Mouse (Mus musculus): ENCODE measurements around the gene Ppp1r14c. TPM values are rescaled to one million over a fixed set of nuclear protein-coding genes. Genes with fewer than 3 reads are reported as not detected.

Gene Ppp1r14c
- polyA plus RNA-seq, 1 experiment, result 0.38 TPM

- H3K4me1 ChIP-seq (ENCODE audit: control insufficient read depth, insufficient read depth, insufficient read length, low read length), result no peaks in the 10 kb centered on the region
- H3K27ac ChIP-seq (ENCODE audit: insufficient read depth, low read depth, low read length), result no peak overlapping the region
- H3K4me3 ChIP-seq (ENCODE audit: low read depth, low read length), result no peak overlapping the region
- H3K27me3 ChIP-seq (ENCODE audit: control insufficient read depth, insufficient read depth, low read length), result no peaks in the 10 kb centered on the region
- no peaks in the 10 kb centered on the region for H3K36me3 ChIP-seq (ENCODE audit: control insufficient read depth, insufficient read depth, low read length)
- 83% methylated on average over 4 of the region's 4 CpGs for WGBS
- no peak for TF ChIP-seq CTCF (IDR thresholded peaks at IDR 0.05; ENCODE audit: extremely low read depth, insufficient read length, insufficient replicate concordance, low read depth, low read length)
- no peak for TF ChIP-seq POLR2A (IDR thresholded peaks at IDR 0.05; ENCODE audit: low read depth, low read length)
Observed at GRCm38 (mm10) chr10:3393548-3393947, 27.7 kb downstream of the Ppp1r14c start.

- Histone ChIP-seq H3K4me1 (ENCODE audit: control insufficient read depth, insufficient read depth, insufficient read length, low read length) (no peaks in the 10 kb centered on the region), H3K36me3 (ENCODE audit: control insufficient read depth, insufficient read depth, low read length) (no peaks in the 10 kb centered on the region), H3K27ac (ENCODE audit: insufficient read depth, low read depth, low read length) (no peak overlapping the region), H3K4me3 (ENCODE audit: low read depth, low read length) (no peak overlapping the region), H3K27me3 (ENCODE audit: control insufficient read depth, insufficient read depth, low read length) (no peaks in the 10 kb centered on the region)
- TF ChIP-seq POLR2A (IDR thresholded peaks at IDR 0.05; ENCODE audit: low read depth, low read length) (no peak), CTCF (IDR thresholded peaks at IDR 0.05; ENCODE audit: extremely low read depth, insufficient read length, insufficient replicate concordance, low read depth, low read length) (no peak)
- WGBS, result 58% methylated on average over 5 of the region's 5 CpGs
Observed at GRCm38 (mm10) chr10:3394193-3394592, 28.3 kb downstream of the Ppp1r14c start.

- Histone ChIP-seq H3K27me3 (ENCODE audit: control insufficient read depth, insufficient read depth, low read length) (no peaks in the 10 kb centered on the region), H3K4me3 (ENCODE audit: low read depth, low read length) (no peak overlapping the region), H3K36me3 (ENCODE audit: control insufficient read depth, insufficient read depth, low read length) (no peaks in the 10 kb centered on the region), H3K27ac (ENCODE audit: insufficient read depth, low read depth, low read length) (no peak overlapping the region), H3K4me1 (ENCODE audit: control insufficient read depth, insufficient read depth, insufficient read length, low read length) (no peaks in the 10 kb centered on the region)
- WGBS, result 51% methylated on average over 4 of the region's 4 CpGs
- no peak for TF ChIP-seq CTCF (IDR thresholded peaks at IDR 0.05; ENCODE audit: extremely low read depth, insufficient read length, insufficient replicate concordance, low read depth, low read length)
- no peak for TF ChIP-seq POLR2A (IDR thresholded peaks at IDR 0.05; ENCODE audit: low read depth, low read length)
Observed at GRCm38 (mm10) chr10:3394671-3395288, 28.9 kb downstream of the Ppp1r14c start.

- H3K27me3 ChIP-seq (ENCODE audit: control insufficient read depth, insufficient read depth, low read length), result no peaks in the 10 kb centered on the region
- no peaks in the 10 kb centered on the region for H3K36me3 ChIP-seq (ENCODE audit: control insufficient read depth, insufficient read depth, low read length)
- no peak for TF ChIP-seq CTCF (IDR thresholded peaks at IDR 0.05; ENCODE audit: extremely low read depth, insufficient read length, insufficient replicate concordance, low read depth, low read length)
- no peak overlapping the region for H3K4me3 ChIP-seq (ENCODE audit: low read depth, low read length)
- no peak overlapping the region for H3K27ac ChIP-seq (ENCODE audit: insufficient read depth, low read depth, low read length)
- H3K4me1 ChIP-seq (ENCODE audit: control insufficient read depth, insufficient read depth, insufficient read length, low read length), result no peaks in the 10 kb centered on the region
- WGBS, result 74% methylated on average over 12 of the region's 12 CpGs
Observed at GRCm38 (mm10) chr10:3395341-3395931, 29.6 kb downstream of the Ppp1r14c start.

GRCm38 (mm10) chr10:3396008-3396795 lies 30.3 kb downstream of the Ppp1r14c start:
- no peaks in the 10 kb centered on the region for H3K27me3 ChIP-seq (ENCODE audit: control insufficient read depth, insufficient read depth, low read length)
- H3K27ac ChIP-seq (ENCODE audit: insufficient read depth, low read depth, low read length), result no peak overlapping the region
- no peak overlapping the region for H3K4me3 ChIP-seq (ENCODE audit: low read depth, low read length)
- H3K4me1 ChIP-seq (ENCODE audit: control insufficient read depth, insufficient read depth, insufficient read length, low read length), result no peaks in the 10 kb centered on the region
- no peaks in the 10 kb centered on the region for H3K36me3 ChIP-seq (ENCODE audit: control insufficient read depth, insufficient read depth, low read length)
- TF ChIP-seq CTCF (IDR thresholded peaks at IDR 0.05; ENCODE audit: extremely low read depth, insufficient read length, insufficient replicate concordance, low read depth, low read length), result no peak
- no peak for TF ChIP-seq POLR2A (IDR thresholded peaks at IDR 0.05; ENCODE audit: low read depth, low read length)
- WGBS, result 76% methylated on average over 10 of the region's 10 CpGs

- 69% methylated on average over 3 of the region's 3 CpGs for WGBS
- Histone ChIP-seq H3K36me3 (ENCODE audit: control insufficient read depth, insufficient read depth, low read length) (no peaks in the 10 kb centered on the region), H3K4me3 (ENCODE audit: low read depth, low read length) (no peak overlapping the region), H3K27me3 (ENCODE audit: control insufficient read depth, insufficient read depth, low read length) (no peaks in the 10 kb centered on the region), H3K27ac (ENCODE audit: insufficient read depth, low read depth, low read length) (no peak overlapping the region), H3K4me1 (ENCODE audit: control insufficient read depth, insufficient read depth, insufficient read length, low read length) (no peaks in the 10 kb centered on the region)
- no peak for TF ChIP-seq POLR2A (IDR thresholded peaks at IDR 0.05; ENCODE audit: low read depth, low read length)
- no peak for TF ChIP-seq CTCF (IDR thresholded peaks at IDR 0.05; ENCODE audit: extremely low read depth, insufficient read length, insufficient replicate concordance, low read depth, low read length)
Observed at GRCm38 (mm10) chr10:3397406-3397805, 31.5 kb downstream of the Ppp1r14c start.

GRCm38 (mm10) chr10:3398051-3398450 lies 32.2 kb downstream of the Ppp1r14c start:
- TF ChIP-seq CTCF (IDR thresholded peaks at IDR 0.05; ENCODE audit: extremely low read depth, insufficient read length, insufficient replicate concordance, low read depth, low read length), result no peak
- TF ChIP-seq POLR2A (IDR thresholded peaks at IDR 0.05; ENCODE audit: low read depth, low read length), result no peak
- Histone ChIP-seq H3K27me3 (ENCODE audit: control insufficient read depth, insufficient read depth, low read length) (no peaks in the 10 kb centered on the region), H3K4me3 (ENCODE audit: low read depth, low read length) (no peak overlapping the region), H3K27ac (ENCODE audit: insufficient read depth, low read depth, low read length) (no peak overlapping the region), H3K4me1 (ENCODE audit: control insufficient read depth, insufficient read depth, insufficient read length, low read length) (no peaks in the 10 kb centered on the region), H3K36me3 (ENCODE audit: control insufficient read depth, insufficient read depth, low read length) (no peaks in the 10 kb centered on the region)
- WGBS, result 93% methylated on average over 5 of the region's 5 CpGs

All from small intestine, adult 2 months (tissue).